Mouse (Mus musculus) megakaryocyte, embryonic 14.5 days (primary cell): ENCODE measurements at regions not wholly inside any gene's neighbourhood (a gene's known extent, or its start where the extent isn't known, plus 50 kb on each side); places are given as distances from the start of the nearest gene placed in this dataset.

Experiments
- FLI1 ChIP-seq: IDR thresholded peaks from 2 replicates; pipeline ENCODE4 v1.6.1; 2012; ENCODE audit warnings: low read length, inconsistent platforms, mixed read lengths
- GATA1 ChIP-seq: IDR thresholded peaks from 3 replicates; pipeline ENCODE4 v1.6.1; 2012; ENCODE audit warnings: mixed read lengths, low read length, inconsistent platforms, borderline replicate concordance

DNA sequence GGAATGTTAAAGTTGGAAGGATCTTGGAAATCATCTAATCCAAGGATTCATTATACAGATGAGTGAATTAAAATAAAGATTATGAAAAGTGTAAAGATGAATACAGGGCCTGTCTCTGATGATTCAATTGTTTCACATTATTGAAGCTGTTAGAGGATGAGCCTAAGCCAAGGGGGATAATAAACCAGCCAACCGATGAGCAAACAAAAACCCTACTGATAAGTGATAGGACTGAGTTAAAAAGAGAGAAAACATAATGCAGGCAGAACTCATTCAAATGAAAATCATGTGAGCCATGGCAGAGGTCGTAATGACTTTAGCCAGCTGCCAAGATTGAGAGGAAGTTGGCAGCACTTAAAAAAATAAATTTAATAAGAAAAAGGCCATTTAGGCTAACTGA is 772.6 kb downstream of the Hace1 start:
- no peak for TF ChIP-seq FLI1
- no peak for TF ChIP-seq GATA1
